Mouse (Mus musculus) layer of hippocampus, adult 8-10 months (tissue): ENCODE results near the gene Lrrc8c. TPM values are rescaled to one million over a fixed set of nuclear protein-coding genes. Genes with fewer than 3 reads are reported as not detected.
A peak's percentile ranks its signal among the peaks of the same experiment; 100 is the strongest.

ENCODE experiments used
- DNase-seq, 2 experiments: peaks; one replicate each; pipeline ENCODE4 v3.0.0; 2022; ENCODE audit warnings: low spot score in 2 of 2
- total RNA-seq, 4 experiments: library from RNA; stranded (reverse); gene quantifications; 2 replicates each; pipeline ENCODE4 v1.2.4; 2022

Gene Lrrc8c
- total RNA-seq, 4 experiments from 2014 or later = 27.1 to 31.0 (median 29.0) TPM

- no peak for DNase-seq
These were observed 18.8 kb upstream of the Lrrc8c start for GRCm38 (mm10) chr5:105500132-105501121.

DNA sequence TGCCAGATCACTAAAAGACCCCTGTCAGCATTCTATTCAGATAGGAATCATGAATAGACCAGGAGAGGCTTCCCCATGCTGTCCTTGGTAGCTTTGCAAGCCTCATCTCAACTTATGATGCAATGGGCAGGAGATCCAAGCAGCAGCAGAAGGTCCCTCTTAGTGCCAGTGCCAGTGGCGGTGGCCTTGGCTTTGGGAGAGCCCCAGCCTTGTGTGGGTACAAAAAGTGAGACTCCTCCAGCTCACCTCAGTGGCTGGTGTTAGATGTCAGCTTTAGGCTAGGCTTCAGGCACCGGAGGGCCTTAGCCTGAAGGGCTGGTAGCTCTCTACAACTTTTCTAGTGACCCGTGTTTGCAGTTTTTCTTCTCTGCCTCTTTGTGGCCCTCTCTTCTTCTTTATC, 18.1 kb upstream of the Lrrc8c start:
- DNase-seq = no peak

DNA sequence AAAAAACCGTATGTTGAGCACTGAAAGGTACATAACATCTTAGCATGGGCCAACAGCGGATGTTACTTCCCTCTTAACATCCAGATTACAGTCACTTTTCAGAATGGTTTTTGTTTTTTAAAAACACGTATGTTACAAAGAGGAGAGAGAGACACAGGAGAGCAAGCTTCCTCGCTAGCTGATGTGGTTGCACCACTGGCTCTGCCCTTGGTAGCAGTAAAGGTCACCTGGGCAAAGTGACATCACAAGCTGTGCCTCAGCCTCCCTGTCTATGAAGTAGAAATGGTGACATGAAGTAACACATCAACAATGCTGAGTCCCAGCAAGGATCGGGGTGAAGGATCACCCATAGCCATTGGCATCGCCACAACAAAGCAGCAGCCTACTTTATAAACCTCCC, 10.4 kb upstream of the Lrrc8c start:
- no peak for DNase-seq

DNA sequence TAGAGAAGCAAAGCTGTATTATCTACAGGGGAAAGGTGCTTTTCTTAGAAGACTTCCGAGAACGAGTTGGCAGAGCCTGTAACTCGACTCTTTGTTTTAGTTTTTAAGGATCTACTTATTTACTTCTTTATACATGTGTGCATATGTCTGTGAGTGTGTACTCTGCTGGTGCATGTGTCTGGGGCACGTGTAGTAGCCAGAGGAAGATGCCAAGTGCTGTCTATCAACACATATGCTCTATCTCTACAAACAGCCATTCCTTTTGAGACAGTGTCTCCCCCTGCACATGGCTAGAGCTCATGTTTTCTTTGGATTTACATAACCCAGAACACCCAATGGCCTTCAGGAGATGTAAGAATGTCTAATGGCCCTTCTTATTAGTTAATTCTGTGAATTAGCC, 6.9 kb upstream of the Lrrc8c start:
- DNase-seq = no peak

GRCm38 (mm10) chr5:105515532-105515931, 3.7 kb upstream of the Lrrc8c start:
- DNase-seq = no peak

DNA sequence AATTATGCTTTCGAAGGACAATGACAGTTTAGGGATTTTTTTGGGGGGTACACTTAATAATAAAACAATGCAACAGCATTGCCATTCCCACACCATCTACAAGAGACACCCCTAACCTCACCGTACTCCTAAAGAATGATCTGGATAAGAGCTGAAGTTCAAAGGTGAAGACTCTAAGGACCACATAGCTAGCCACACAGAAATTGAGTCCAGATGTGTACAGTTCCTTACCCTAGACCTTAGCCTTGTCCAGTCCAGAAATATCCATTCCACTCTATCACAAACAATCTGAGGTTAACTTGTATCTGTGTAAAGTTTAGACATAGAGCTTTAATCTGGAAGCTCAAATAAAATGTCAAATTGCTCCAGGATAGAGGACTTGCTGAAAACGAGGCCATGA, 2.9 kb upstream of the Lrrc8c start:
- DNase-seq = no peak

GRCm38 (mm10) chr5:105517992-105518625, 1.1 kb upstream of the Lrrc8c start:
- no peak for DNase-seq

- peak in 1 of 2 experiments; percentile 25 for DNase-seq
These were observed 527 bp upstream of the Lrrc8c start for GRCm38 (mm10) chr5:105518626-105519095.

DNA sequence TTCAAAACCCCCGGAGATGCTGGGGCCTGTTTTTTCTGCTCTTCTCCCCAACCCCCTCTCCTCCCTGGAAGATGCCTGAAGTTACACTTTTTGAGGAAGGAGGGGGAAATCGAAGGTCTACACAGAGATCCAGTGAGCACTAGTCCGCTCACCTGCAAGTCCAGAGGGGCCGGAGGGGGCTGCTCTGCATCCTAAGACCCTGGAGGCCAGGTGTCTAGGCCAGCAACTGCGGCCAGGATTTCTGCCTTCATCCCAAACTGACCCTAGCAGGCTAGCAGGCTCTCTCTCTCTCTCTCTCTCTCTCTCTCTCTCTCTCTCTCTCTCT, 750 bp downstream of the Lrrc8c start:
- no peak for DNase-seq

DNA sequence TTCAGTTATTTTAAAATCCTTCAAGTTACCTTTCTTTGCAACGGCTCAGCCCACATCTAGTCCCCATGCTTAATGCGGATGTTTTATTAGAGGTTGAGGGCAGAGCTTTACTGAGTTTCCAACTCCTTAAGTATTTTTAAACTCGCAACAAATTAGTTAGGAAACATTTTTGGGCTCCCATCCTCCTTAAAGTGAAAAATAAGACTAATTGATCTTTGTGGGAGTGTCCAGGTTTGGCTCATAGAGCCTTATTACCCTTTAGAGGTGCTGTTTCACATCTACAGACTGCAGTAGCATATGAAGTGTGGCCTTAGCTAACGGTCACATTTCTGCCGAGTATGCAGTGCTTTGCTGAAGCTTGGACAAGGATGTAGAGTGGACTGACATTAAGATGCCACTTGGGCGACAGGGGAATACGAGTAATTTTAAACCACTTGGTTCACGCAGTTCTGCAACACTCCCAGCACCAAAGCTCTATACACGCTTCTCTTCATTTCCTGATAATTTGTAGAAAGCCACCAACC, 1.3 kb downstream of the Lrrc8c start:
- DNase-seq = no peak

DNA sequence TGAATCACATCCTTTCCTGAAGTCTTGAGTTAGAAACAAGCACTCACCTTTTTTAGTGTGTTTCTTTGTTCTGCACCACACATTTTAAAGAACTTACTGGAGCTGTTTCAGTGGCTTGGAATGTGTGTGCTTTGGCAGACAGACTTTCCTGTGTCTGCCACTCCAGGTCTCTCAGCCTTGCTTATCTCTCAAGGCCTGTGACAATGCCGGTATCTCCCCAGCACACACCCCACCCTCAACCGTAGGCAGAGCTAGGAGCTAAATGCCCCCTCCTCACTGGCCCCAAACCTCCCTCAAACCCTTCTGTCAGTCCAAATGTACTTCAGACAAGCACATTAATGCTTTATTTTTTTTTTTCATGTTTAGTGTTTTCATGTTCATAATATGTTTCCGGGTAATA, 4.3 kb downstream of the Lrrc8c start:
- DNase-seq = no peak

DNA sequence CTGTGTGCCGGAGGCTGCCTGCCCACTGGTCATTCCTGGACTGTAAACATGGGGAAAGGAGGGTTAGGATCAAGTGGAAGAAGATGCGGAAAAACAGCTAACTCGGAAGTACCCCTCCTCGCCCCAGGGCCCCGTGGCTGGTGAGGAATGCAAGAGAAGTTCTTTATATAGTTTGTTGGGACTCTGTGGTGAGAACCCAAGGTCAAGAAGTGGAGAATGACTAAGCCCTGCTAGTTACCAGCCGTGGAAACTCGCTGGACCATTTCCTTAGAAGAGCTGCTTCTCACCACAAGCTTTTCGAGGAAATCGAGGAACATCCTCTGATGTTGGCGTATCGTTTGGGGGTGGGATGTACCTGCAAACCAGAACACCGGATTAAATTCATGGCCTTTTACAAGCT, 5.8 kb downstream of the Lrrc8c start:
- no peak for DNase-seq

- no peak for DNase-seq
These were observed 7.0 kb downstream of the Lrrc8c start for GRCm38 (mm10) chr5:105526107-105526645.

DNA sequence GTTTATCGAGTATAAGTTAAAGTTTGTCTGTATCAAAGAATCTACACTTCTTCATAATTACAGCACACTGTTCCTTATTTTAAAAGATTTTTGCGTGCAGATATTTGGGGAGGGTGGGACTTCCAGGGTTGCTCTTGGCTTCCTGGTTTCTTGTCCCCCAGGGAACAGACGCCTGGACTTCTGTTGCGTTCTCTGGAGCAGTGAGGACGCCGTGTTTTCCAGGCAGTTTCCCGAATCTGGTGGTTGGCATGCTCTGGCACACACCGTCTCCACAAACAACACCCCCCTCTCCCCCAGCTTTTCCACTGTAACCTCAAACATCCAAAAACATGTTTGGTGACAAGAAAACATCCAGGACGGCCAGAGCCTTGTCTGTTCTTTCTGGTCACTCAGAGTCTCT, 7.6 kb downstream of the Lrrc8c start:
- DNase-seq = no peak

GRCm38 (mm10) chr5:105527477-105528331, 8.5 kb downstream of the Lrrc8c start:
- no peak for DNase-seq

GRCm38 (mm10) chr5:105530576-105530975, 11.4 kb downstream of the Lrrc8c start:
- no peak for DNase-seq

- DNase-seq = no peak
These were observed 16.0 kb downstream of the Lrrc8c start for GRCm38 (mm10) chr5:105535186-105535585.

- no peak for DNase-seq
These were observed 17.0 kb downstream of the Lrrc8c start for GRCm38 (mm10) chr5:105536172-105536571.

DNA sequence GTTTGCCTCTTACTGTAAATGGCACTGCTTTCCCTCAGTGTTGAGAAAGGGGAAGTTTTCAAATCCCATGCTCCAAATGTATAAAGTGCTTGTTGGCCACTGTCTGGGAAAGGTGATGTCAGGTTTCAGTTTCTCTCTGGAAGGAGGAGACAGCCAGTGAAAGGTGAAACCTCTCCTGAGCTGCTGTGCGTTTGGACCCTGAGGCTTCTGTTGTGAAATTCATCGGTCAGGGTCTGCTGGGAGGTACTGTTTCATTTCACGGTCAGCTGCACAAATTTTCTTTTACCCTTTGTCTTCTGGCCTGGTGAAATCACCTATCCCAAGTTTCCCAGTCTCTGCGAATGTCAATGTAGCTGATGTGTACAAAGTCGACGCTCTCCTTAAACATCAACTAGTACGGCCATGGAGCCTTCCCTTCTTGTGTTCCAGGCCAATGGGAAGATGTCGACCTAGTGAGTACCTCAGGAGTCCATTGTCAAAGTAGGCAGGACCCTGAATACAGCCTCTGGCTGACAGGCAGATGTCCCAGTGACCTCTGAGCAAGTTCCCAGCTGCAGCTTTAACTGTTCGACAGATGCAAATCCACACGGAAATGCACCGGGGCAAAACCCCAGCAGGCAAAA, 18.0 kb downstream of the Lrrc8c start:
- no peak for DNase-seq

GRCm38 (mm10) chr5:105541051-105541450, 21.9 kb downstream of the Lrrc8c start:
- DNase-seq = no peak

DNA sequence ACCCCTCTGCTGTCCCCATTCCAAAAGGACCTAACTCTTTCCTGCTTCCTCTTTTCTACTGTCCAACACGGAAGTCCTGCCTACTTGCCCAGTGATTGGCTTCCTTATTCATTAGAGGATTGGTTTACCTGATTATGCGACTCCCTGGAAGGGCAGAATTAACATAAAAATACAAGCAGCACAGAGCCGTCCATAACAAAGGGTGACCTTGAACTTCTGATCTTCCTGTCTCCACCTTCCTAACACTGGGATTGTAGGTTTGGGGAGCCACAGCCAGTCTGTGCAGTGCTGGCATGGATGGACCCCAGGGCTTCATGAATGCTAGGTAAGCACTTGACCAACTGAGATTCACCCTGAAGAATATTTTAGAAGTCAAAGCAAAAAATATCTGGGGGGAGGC, 25.9 kb downstream of the Lrrc8c start:
- no peak for DNase-seq
